8 mouse cellular contexts compared by ENCODE assay signal in genomic region chr9:65293119-65293518, GRCm38 (mm10). TPM values are rescaled to one million over a fixed set of nuclear protein-coding genes. Genes with fewer than 3 reads are reported as not detected.
DNase-seq lines count a peak whose midpoint lies in the region; ATAC-seq and TF ChIP-seq lines count a peak whose summit lies in the region.

No protein-coding gene starts in this region.

- peak overlapping the region; percentile 69 for H3K9ac ChIP-seq in neural tube, embryonic 11.5 days (ENCODE audit: low read length)

- H3K4me1 ChIP-seq in testis, adult 2 months (ENCODE audit: control insufficient read depth, insufficient read depth, low read length), result no peaks in the 10 kb centered on the region
- 0 out of 2 replicates have a peak, but pooled peaks cover 10% of the 10 kb centered on the region for H3K4me1 ChIP-seq in neural tube, embryonic 11.5 days (ENCODE audit: control insufficient read depth, insufficient read depth, low read length)

- peak; percentile 39 for ATAC-seq in inflammation-experienced regulatory T-cells, adult 6 months
- no peak for ATAC-seq in neural tube, embryonic 11.5 days (ENCODE audit: insufficient read depth, low FRiP score, low TSS enrichment)

- H3K27ac ChIP-seq in testis, adult 2 months (ENCODE audit: control insufficient read depth, insufficient read depth, low read depth, low read length), result peak overlapping the region; percentile 94
- H3K27ac ChIP-seq in neural tube, embryonic 11.5 days (ENCODE audit: low read depth, low read length), result no peak overlapping the region

- no peaks in the 10 kb centered on the region for H3K36me3 ChIP-seq in testis, adult 2 months (ENCODE audit: control insufficient read depth, insufficient read depth, low read length)
- no peaks in the 10 kb centered on the region; the same call in 1 of the 2 replicates for H3K36me3 ChIP-seq in neural tube, embryonic 11.5 days (ENCODE audit: control insufficient read depth, insufficient read depth, low read length)

- H3K4me2 ChIP-seq in neural tube, embryonic 11.5 days (ENCODE audit: low read depth), result peak overlapping the region; percentile 52

- TF ChIP-seq POLR2A in testis, adult 2 months (IDR thresholded peaks at IDR 0.05; ENCODE audit: control insufficient read depth, low read depth, low read length), result no peak

- 41% methylated on average over 5 of the region's 5 CpGs for WGBS in neural tube, embryonic 11.5 days

- peak overlapping the region; percentile 100 for H3K4me3 ChIP-seq in testis, adult 2 months (ENCODE audit: control insufficient read depth, low read depth, low read length)
- H3K4me3 ChIP-seq in neural tube, embryonic 11.5 days (ENCODE audit: low read depth, low read length), result peak overlapping the region; percentile 56

- H3K9me3 ChIP-seq in neural tube, embryonic 11.5 days (ENCODE audit: control insufficient read depth, low read length), result no peaks in the 10 kb centered on the region

- TF ChIP-seq CTCF in testis, adult 2 months (IDR thresholded peaks at IDR 0.05; ENCODE audit: control insufficient read depth, insufficient read depth, insufficient replicate concordance, low read depth, low read length), result no peak

- DNase-seq in testis, postnatal 14 days (ENCODE audit: low spot score), result no peak
- peak; percentile 12 for DNase-seq in embryo, embryonic 9.5 days (ENCODE audit: extremely low spot score)
- DNase-seq in neural tube, embryonic 11.5 days (ENCODE audit: low spot score), result no peak
- DNase-seq in kidney, postnatal 14 days, result no peak
- DNase-seq in urinary bladder, postnatal 36 days (ENCODE audit: low spot score in 2 of 2), result no peak
- no peak for DNase-seq in adrenal gland, postnatal 14 days

- no peaks in the 10 kb centered on the region for H3K27me3 ChIP-seq in testis, adult 2 months (ENCODE audit: control insufficient read depth, insufficient read depth, low read length)
- H3K27me3 ChIP-seq in neural tube, embryonic 11.5 days (ENCODE audit: control insufficient read depth, insufficient read depth, low read length), result no peaks in the 10 kb centered on the region

RNA-seq across cellular contexts. Expression of gene Clpx, which starts 0.9 kb away (rescaled TPM):
- polyA plus RNA-seq in testis, adult 2 months (2012; rRNA removed), result 45.4 and 50.4 TPM in 2 replicates
- 10 to 100 TPM; 29.8 to 41.8 (median 37.4) TPM for polyA plus RNA-seq in inflammation-experienced regulatory T-cells, adult 6 months (2017; shearing (Covaris generic))
- polyA plus RNA-seq in neural tube, embryonic 11.5 days (2014; fragmentation: Nextera tagmentation; extraction: Ambion mirVana), result 50.0 and 52.8 TPM in 2 replicates
- total RNA-seq in adrenal gland, postnatal 14 days (2021), result 132 and 152 TPM in 2 replicates

RNA-seq across cellular contexts. Expression of gene Cilp, which starts 28.1 kb away (rescaled TPM):
- 0.26 and 0.33 TPM in 2 replicates for polyA plus RNA-seq in testis, adult 2 months (2012; rRNA removed)
- polyA plus RNA-seq in inflammation-experienced regulatory T-cells, adult 6 months (2017; shearing (Covaris generic)), result not detected
- polyA plus RNA-seq in neural tube, embryonic 11.5 days (2014; fragmentation: Nextera tagmentation; extraction: Ambion mirVana), result 0.12 and 0.29 TPM in 2 replicates
- 5.1 and 5.6 TPM in 2 replicates for total RNA-seq in adrenal gland, postnatal 14 days (2021)

RNA-seq across cellular contexts. Expression of gene Pdcd7, which starts 52.8 kb away (rescaled TPM):
- polyA plus RNA-seq in testis, adult 2 months (2012; rRNA removed), result 10.4 and 10.9 TPM in 2 replicates
- polyA plus RNA-seq in inflammation-experienced regulatory T-cells, adult 6 months (2017; shearing (Covaris generic)), result 1 to 10 TPM; 4.3 to 6.0 (median 5.8) TPM
- polyA plus RNA-seq in neural tube, embryonic 11.5 days (2014; fragmentation: Nextera tagmentation; extraction: Ambion mirVana), result 13.7 and 14.3 TPM in 2 replicates
- 15.0 and 18.8 TPM in 2 replicates for total RNA-seq in adrenal gland, postnatal 14 days (2021)
